Mouse (Mus musculus): ENCODE results near the gene Synrg.

DNA sequence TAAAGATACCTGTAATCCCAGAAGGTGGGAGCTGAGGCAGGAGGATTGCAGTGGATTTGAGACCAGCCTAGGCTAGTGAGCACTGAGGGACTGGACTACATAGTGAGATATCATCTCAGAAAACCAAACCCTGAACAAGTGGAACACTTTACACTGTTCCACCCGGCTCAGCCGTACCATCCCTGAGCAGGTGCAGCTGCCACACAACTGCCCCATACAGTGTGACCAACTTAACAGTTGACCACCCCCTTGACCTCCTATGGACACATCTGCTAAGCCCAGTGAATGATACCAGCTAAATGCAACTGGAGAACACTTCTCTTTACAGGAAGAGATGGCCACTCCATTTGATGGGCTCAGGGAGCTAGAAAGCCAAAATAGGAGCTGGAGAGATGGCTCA is 93.2 kb downstream of the Synrg start:
- TF ChIP-seq CTCF (IDR thresholded peaks at IDR 0.05; ENCODE audit: low read depth) (no peak), EP300 (optimal IDR thresholded peaks at IDR 0.05) (no peak)
